26 mouse cellular contexts compared by ENCODE assay signal in the genomic region with DNA sequence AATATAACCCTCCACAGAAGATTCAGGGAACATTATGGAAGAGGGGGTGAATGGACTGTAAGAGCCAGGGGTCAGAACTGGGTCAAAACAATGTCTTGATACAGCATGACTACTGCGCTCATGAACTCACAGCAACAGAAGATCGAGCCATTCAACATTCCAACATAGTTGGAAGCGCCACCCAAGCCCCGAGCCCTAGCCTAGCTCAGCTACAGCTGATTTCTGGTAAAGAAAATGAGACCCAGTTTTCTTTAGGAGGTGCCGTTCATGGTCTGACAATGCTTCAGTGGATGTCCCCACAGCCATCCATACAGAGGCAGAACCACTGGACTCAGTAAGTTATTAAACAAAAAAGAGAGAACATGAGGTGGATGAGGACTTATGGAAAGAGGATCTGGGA.
DNase-seq lines count a peak whose midpoint lies in the region; ATAC-seq and TF ChIP-seq lines count a peak whose summit lies in the region.
"Had no signal": no experiment of that assay in that cellular context is flagged by ENCODE, and none has a peak within 500 bp of the region (broad histone marks: within the 10 kb centered on the region; RNA-seq: fewer than 3 reads in every experiment).

No protein-coding gene starts in this region.

- H3K27me3 ChIP-seq in embryonic facial prominence, embryonic 13.5 days = no peaks in the 10 kb centered on the region
- no peaks in the 10 kb centered on the region for H3K27me3 ChIP-seq in embryonic facial prominence, embryonic 10.5 days (replicated peaks; ENCODE audit: low read depth, poor library complexity, severe bottlenecking)
- H3K27me3 ChIP-seq in heart, embryonic 10.5 days (ENCODE audit: insufficient read depth, poor library complexity, severe bottlenecking) = no peaks in the 10 kb centered on the region
- H3K27me3 ChIP-seq in stomach, postnatal 0 days (ENCODE audit: control insufficient read depth, insufficient read depth, low read length) = no peaks in the 10 kb centered on the region
- H3K27me3 ChIP-seq: embryonic facial prominence, embryonic 12.5 days; forebrain, embryonic 13.5 days; hindbrain, embryonic 13.5 days had no signal

- no peaks in the 10 kb centered on the region for H3K9me3 ChIP-seq in embryonic facial prominence, embryonic 13.5 days
- no peaks in the 10 kb centered on the region for H3K9me3 ChIP-seq in embryonic facial prominence, embryonic 10.5 days
- no peaks in the 10 kb centered on the region for H3K9me3 ChIP-seq in heart, embryonic 10.5 days
- H3K9me3 ChIP-seq in stomach, postnatal 0 days (ENCODE audit: control insufficient read depth, low read length) = no peaks in the 10 kb centered on the region
- H3K9me3 ChIP-seq: embryonic facial prominence, embryonic 12.5 days; forebrain, embryonic 13.5 days; hindbrain, embryonic 10.5 days; hindbrain, embryonic 13.5 days had no signal

- no peak for ATAC-seq in embryonic facial prominence, embryonic 13.5 days (ENCODE audit: insufficient number of reproducible peaks, insufficient read depth, low FRiP score, low TSS enrichment, low read depth)
- no peak for ATAC-seq in stomach, postnatal 0 days (ENCODE audit: low FRiP score, low TSS enrichment)
- ATAC-seq: activated CD4-positive, CD25-positive, alpha-beta regulatory T cell, adult 4 months; forebrain, embryonic 13.5 days; forebrain, postnatal 0 days; hindbrain, embryonic 16.5 days; intestine, embryonic 16.5 days had no signal

- TF ChIP-seq CTCF in stomach, postnatal 0 days (IDR thresholded peaks at IDR 0.05; ENCODE audit: low read depth) = no peak

- no peak for TF ChIP-seq EP300 in stomach, postnatal 0 days (optimal IDR thresholded peaks at IDR 0.05)

- DNase-seq in embryonic facial prominence, embryonic 10.5 days (ENCODE audit: low spot score) = no peak
- peak; percentile 59 for DNase-seq in heart, embryonic 10.5 days (ENCODE audit: low spot score)
- DNase-seq in heart, postnatal 10 days = no peak
- DNase-seq in testis, postnatal 10 days (ENCODE audit: low spot score) = peak; percentile 15
- DNase-seq in testis, postnatal 14 days (ENCODE audit: low spot score) = no peak
- peak; percentile 4 for DNase-seq in stomach, postnatal 0 days (ENCODE audit: low spot score)
- no peak for DNase-seq in thymus, postnatal 14 days
- DNase-seq: adrenal gland, adult 8-10 months; adrenal gland, postnatal 25 days; cerebellum, adult 11-12 months; cerebellum, adult 8-10 months; cerebellum, postnatal 36 days; forebrain, postnatal 0 days; gastrocnemius, adult 2 months; gastrocnemius, postnatal 14 days; heart, postnatal 36 days had no signal

- H3K4me1 ChIP-seq in embryonic facial prominence, embryonic 13.5 days = peaks cover 32% of the 10 kb centered on the region
- no peaks in the 10 kb centered on the region for H3K4me1 ChIP-seq in embryonic facial prominence, embryonic 10.5 days
- H3K4me1 ChIP-seq in heart, embryonic 10.5 days = peaks cover 1% of the 10 kb centered on the region; the same call in 1 of the 2 replicates
- no peaks in the 10 kb centered on the region for H3K4me1 ChIP-seq in stomach, postnatal 0 days (replicated peaks; ENCODE audit: control insufficient read depth, insufficient read depth)
- H3K4me1 ChIP-seq: hindbrain, embryonic 10.5 days; hindbrain, embryonic 13.5 days had no signal

- H3K27ac ChIP-seq in embryonic facial prominence, embryonic 13.5 days = peak overlapping the region; percentile 87; the same call in 1 of the 2 replicates
- no peak overlapping the region for H3K27ac ChIP-seq in embryonic facial prominence, embryonic 10.5 days (replicated peaks)
- H3K27ac ChIP-seq in heart, embryonic 10.5 days = no peak overlapping the region
- H3K27ac ChIP-seq in stomach, postnatal 0 days (replicated peaks) = no peak overlapping the region
- H3K27ac ChIP-seq: embryonic facial prominence, embryonic 12.5 days; forebrain, embryonic 13.5 days; heart, adult 2 months; hindbrain, embryonic 10.5 days; hindbrain, embryonic 13.5 days had no signal

- H3K4me2 ChIP-seq in embryonic facial prominence, embryonic 13.5 days = no peak overlapping the region
- no peak overlapping the region for H3K4me2 ChIP-seq in stomach, postnatal 0 days (replicated peaks; ENCODE audit: low read depth)
- H3K4me2 ChIP-seq: embryonic facial prominence, embryonic 12.5 days; forebrain, embryonic 13.5 days; heart, embryonic 11.5 days; hindbrain, embryonic 13.5 days had no signal

- peaks cover 73% of the 10 kb centered on the region for H3K36me3 ChIP-seq in embryonic facial prominence, embryonic 13.5 days
- H3K36me3 ChIP-seq in embryonic facial prominence, embryonic 10.5 days (replicated peaks) = peaks cover 91% of the 10 kb centered on the region
- H3K36me3 ChIP-seq in heart, embryonic 10.5 days = peaks cover 75% of the 10 kb centered on the region
- H3K36me3 ChIP-seq in stomach, postnatal 0 days (ENCODE audit: control insufficient read depth, insufficient read depth, low read length) = peaks cover 28% of the 10 kb centered on the region

- intact Hi-C loops in heart, postnatal 10 days (cut with DNase I) = loop anchor here (5.0 kb wide), 1 partner anchor 82 kb away; no protein-coding TSS in a partner anchor

- 86% methylated on average over 5 of the region's 5 CpGs for WGBS in embryonic facial prominence, embryonic 13.5 days
- WGBS in embryonic facial prominence, embryonic 10.5 days = 93% methylated on average over 5 of the region's 5 CpGs
- WGBS in heart, embryonic 10.5 days = 90% methylated on average over 5 of the region's 5 CpGs
- WGBS in stomach, postnatal 0 days = 87% methylated on average over 5 of the region's 5 CpGs

- no peak overlapping the region for H3K9ac ChIP-seq in embryonic facial prominence, embryonic 13.5 days
- H3K9ac ChIP-seq in stomach, postnatal 0 days (ENCODE audit: low read length) = no peak overlapping the region
- H3K9ac ChIP-seq: embryonic facial prominence, embryonic 12.5 days; forebrain, embryonic 13.5 days; forebrain, postnatal 0 days; hindbrain, embryonic 13.5 days had no signal

- H3K4me3 ChIP-seq in embryonic facial prominence, embryonic 13.5 days = no peak overlapping the region
- no peak overlapping the region for H3K4me3 ChIP-seq in embryonic facial prominence, embryonic 10.5 days
- H3K4me3 ChIP-seq in heart, embryonic 10.5 days = no peak overlapping the region
- H3K4me3 ChIP-seq in stomach, postnatal 0 days (ENCODE audit: low read depth, low read length) = no peak overlapping the region
- H3K4me3 ChIP-seq: embryonic facial prominence, embryonic 12.5 days; forebrain, embryonic 13.5 days; gastrocnemius, adult 2 months; heart, adult 2 months; hindbrain, embryonic 10.5 days; hindbrain, embryonic 13.5 days had no signal

Comparison
In these comparisons a context has a peak if more than half of its experiments do, and no peak if none do; other contexts are left out.
1. DNase-seq: peak in heart, embryonic 10.5 days (single experiment), testis, postnatal 10 days (single experiment) and stomach, postnatal 0 days (single experiment); none in embryonic facial prominence, embryonic 10.5 days (single experiment), heart, postnatal 10 days (0 of 2), testis, postnatal 14 days (single experiment) and thymus, postnatal 14 days (single experiment).